Mouse (Mus musculus) lung, embryonic 16.5 days (tissue): Measurements from ENCODE around the gene CK137956. TPM values are rescaled to one million over a fixed set of nuclear protein-coding genes. Genes with fewer than 3 reads are reported as not detected.
A peak's percentile ranks its signal among the peaks of the same experiment; 100 is the strongest.

ENCODE experiments used
- ATAC-seq: fragments of 200-750 bp; cut with Nextera tagmentation; 2 replicates; pipeline ENCODE4 v1.8.0; 2017; ENCODE audit warnings: low read depth, mild to moderate bottlenecking, moderate library complexity
- H3K27ac ChIP-seq: fragments of 300-500 bp; sonication (generic); 2 replicates; pipeline ENCODE4 v1.5.1; 2014; ENCODE audit warnings: mild to moderate bottlenecking, control low read depth, low read length
- H3K27me3 ChIP-seq: fragments of 300-500 bp; sonication (generic); 2 replicates; pipeline ENCODE4 v1.6.1; 2014; ENCODE audit warnings: low read depth, low read length, mixed read lengths; ENCODE audit not compliant: control insufficient read depth, insufficient read depth
- H3K36me3 ChIP-seq: fragments of 300-500 bp; sonication (generic); 2 replicates; pipeline ENCODE4 v1.6.1; 2014; ENCODE audit warnings: low read length; ENCODE audit not compliant: control insufficient read depth, insufficient read depth
- H3K4me1 ChIP-seq: fragments of 300-500 bp; sonication (generic); replicated peaks from 2 replicates; pipeline ENCODE4 v1.6.1; 2014; ENCODE audit warnings: low read length, mixed read lengths; ENCODE audit not compliant: control insufficient read depth, insufficient read depth
- H3K4me2 ChIP-seq: fragments of 300-500 bp; sonication (generic); 2 replicates; pipeline ENCODE4 v1.6.1; 2014; ENCODE audit warnings: low read depth, low read length, control low read depth
- H3K4me3 ChIP-seq: fragments of 300-500 bp; sonication (generic); 2 replicates; pipeline ENCODE4 v1.5.1; 2014; ENCODE audit warnings: mild to moderate bottlenecking, low read length, control low read depth
- H3K9ac ChIP-seq: fragments of 300-500 bp; sonication (generic); 2 replicates; pipeline ENCODE4 v1.6.1; 2014; ENCODE audit warnings: low read length, control low read depth
- H3K9me3 ChIP-seq: fragments of 300-500 bp; sonication (generic); 2 replicates; pipeline ENCODE4 v1.6.1; 2016; ENCODE audit warnings: low read length; ENCODE audit not compliant: control insufficient read depth
- WGBS: fragments of 180-500 bp; shearing (Covaris S2); extraction: QIAGEN DNeasy Blood & Tissue Kit; methylation state at CpG from one replicate; pipeline ENCODE4 v1.1.7; 2014; 5-methylcytosine and 5-hydroxymethylcytosine counted together
- polyA plus RNA-seq: library from polyadenylated mRNA; unstranded; fragments of >200 nt; fragmentation: Nextera tagmentation; extraction: Ambion mirVana; gene quantifications from 2 replicates; pipeline ENCODE4 v1.2.1, GENCODE M21; 2015

CK137956 gene
- not detected in 2 replicates for polyA plus RNA-seq

- no peaks in the 10 kb centered on the region for H3K9me3 ChIP-seq
- H3K4me2 ChIP-seq = no peak within 1 kb of the TSS
- no peaks in the 10 kb centered on the region for H3K36me3 ChIP-seq
- H3K27me3 ChIP-seq = peaks cover 27% of the 10 kb centered on the region
- H3K9ac ChIP-seq = no peak within 1 kb of the TSS
- no peak within 1 kb of the TSS for H3K27ac ChIP-seq
- WGBS = 2% methylated on average over 39 of the region's 39 CpGs
- H3K4me3 ChIP-seq = no peak within 1 kb of the TSS
- no peak for ATAC-seq
- H3K4me1 ChIP-seq = no peaks in the 10 kb centered on the region
Measured at GRCm38 (mm10) chr4:127970901-127971868, at the start of gene CK137956. Gene CK137956 (minus strand): TSS chr4:127970951.

DNA sequence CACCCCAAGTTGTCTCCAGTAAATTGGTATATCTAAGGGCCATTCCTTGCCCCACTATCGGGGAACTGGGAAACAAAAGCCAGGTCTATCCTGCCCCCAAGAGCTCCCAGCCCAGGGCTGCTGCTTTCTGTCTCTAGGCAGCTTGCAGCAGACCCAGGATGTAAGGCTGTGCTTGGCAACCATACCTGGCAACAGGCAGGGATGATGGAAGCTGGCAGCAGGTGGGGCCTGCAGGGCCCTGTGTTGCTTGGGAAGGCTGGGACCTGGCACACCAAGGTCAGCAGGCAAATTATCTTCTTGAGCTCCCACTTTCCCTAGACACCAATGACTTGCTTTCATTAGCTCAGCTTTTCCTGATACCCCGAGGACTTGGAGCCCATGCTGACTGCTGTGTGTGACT lies 48.7 kb upstream of the CK137956 start:
- no peaks in the 10 kb centered on the region for H3K9me3 ChIP-seq
- no peak for ATAC-seq
- H3K36me3 ChIP-seq = no peaks in the 10 kb centered on the region
- no peak overlapping the region for H3K27ac ChIP-seq
- no peaks in the 10 kb centered on the region for H3K4me1 ChIP-seq
- H3K9ac ChIP-seq = no peak overlapping the region
- H3K4me3 ChIP-seq = no peak overlapping the region
- no peaks in the 10 kb centered on the region for H3K27me3 ChIP-seq
- H3K4me2 ChIP-seq = no peak overlapping the region
- WGBS = 68% methylated on average over 2 of the region's 2 CpGs

GRCm38 (mm10) chr4:128004797-128005452 lies 34.2 kb upstream of the CK137956 start:
- Histone ChIP-seq H3K36me3 (no peaks in the 10 kb centered on the region), H3K4me3 (no peak overlapping the region), H3K27ac (no peak overlapping the region), H3K4me2 (no peak overlapping the region), H3K9me3 (no peaks in the 10 kb centered on the region), H3K9ac (no peak overlapping the region), H3K27me3 (no peaks in the 10 kb centered on the region), H3K4me1 (no peaks in the 10 kb centered on the region)
- WGBS = 52% methylated on average over 3 of the region's 3 CpGs
- no peak for ATAC-seq

DNA sequence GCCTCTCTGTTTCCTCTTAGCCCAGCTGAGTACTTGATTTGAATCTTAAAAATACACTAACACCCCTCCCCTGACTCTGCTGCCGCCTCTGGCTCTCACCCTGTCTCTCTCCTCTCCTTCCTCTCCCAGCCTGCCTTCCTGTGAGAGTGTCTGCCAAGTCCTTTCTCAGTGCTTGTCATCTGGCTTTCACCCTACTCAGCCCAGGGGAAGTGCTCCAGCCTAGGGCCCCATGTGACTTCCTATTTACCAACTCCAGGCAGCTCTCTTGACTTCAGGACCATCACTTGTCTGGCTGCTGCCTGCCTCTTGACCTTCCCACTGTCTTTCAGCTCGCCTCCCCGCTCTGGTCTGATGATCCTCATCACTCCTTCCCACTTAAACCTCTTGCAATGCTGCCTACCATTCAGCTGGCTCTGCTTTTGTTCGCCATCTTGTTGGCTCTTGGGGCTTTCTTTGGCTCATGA lies 31.9 kb upstream of the CK137956 start:
- Histone ChIP-seq H3K4me2 (no peak overlapping the region), H3K27me3 (no peaks in the 10 kb centered on the region), H3K4me3 (no peak overlapping the region), H3K9me3 (no peaks in the 10 kb centered on the region), H3K27ac (no peak overlapping the region), H3K4me1 (no peaks in the 10 kb centered on the region), H3K9ac (no peak overlapping the region), H3K36me3 (no peaks in the 10 kb centered on the region)
- 41% methylated on average over 4 of the region's 4 CpGs for WGBS
- no peak for ATAC-seq

DNA sequence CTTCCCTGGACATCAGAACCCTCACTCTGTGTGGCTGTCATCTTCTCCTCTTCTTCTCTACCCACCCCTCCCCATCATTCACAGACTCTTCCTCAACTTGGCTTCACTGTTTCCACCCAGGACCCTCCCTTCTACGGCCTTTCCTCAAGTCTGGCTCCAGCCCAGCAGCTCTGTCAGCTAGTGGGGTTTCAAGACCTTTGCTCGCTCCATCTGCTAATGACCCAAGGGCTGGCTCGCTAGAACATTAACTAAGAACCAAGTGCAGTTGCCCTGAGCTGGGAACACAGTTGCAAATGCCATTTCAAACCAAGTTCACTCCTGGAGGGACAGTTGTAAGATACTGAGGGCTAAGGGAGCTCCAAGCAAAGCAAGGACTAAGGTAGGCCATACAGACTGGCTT lies 28.5 kb upstream of the CK137956 start:
- 69% methylated on average over 3 of the region's 3 CpGs for WGBS
- no peaks in the 10 kb centered on the region for H3K9me3 ChIP-seq

GRCm38 (mm10) chr4:127989347-127989995 lies 18.7 kb upstream of the CK137956 start:
- 8% methylated on average over 18 of the region's 18 CpGs for WGBS
- Histone ChIP-seq H3K4me1 (no peaks in the 10 kb centered on the region; the same call in 1 of the 2 replicates), H3K9ac (no peak overlapping the region), H3K27ac (no peak overlapping the region), H3K4me3 (no peak overlapping the region), H3K27me3 (peaks cover 61% of the 10 kb centered on the region), H3K36me3 (no peaks in the 10 kb centered on the region), H3K4me2 (no peak overlapping the region), H3K9me3 (no peaks in the 10 kb centered on the region)
- no peak for ATAC-seq

More for the DNA sequence above, 28.5 kb upstream of the CK137956 start:
- H3K9ac ChIP-seq = no peak overlapping the region
- no peak overlapping the region for H3K27ac ChIP-seq
- no peak for ATAC-seq
- H3K4me1 ChIP-seq = no peaks in the 10 kb centered on the region
- no peaks in the 10 kb centered on the region for H3K27me3 ChIP-seq
- H3K36me3 ChIP-seq = no peaks in the 10 kb centered on the region
- H3K4me3 ChIP-seq = no peak overlapping the region
- no peak overlapping the region for H3K4me2 ChIP-seq

- 1% methylated on average over 39 of the region's 39 CpGs for WGBS
- H3K27me3 ChIP-seq = peaks cover 61% of the 10 kb centered on the region
Measured at GRCm38 (mm10) chr4:127988526-127989180, 17.9 kb upstream of the CK137956 start.

GRCm38 (mm10) chr4:127987784-127988455 lies 17.2 kb upstream of the CK137956 start, which contains the start of gene Csmd2:
Gene Csmd2 (plus strand): TSS chr4:127987857.
- no peak for ATAC-seq
- Histone ChIP-seq H3K9ac (no peak within 1 kb of the TSS), H3K9me3 (no peaks in the 10 kb centered on the region), H3K36me3 (no peaks in the 10 kb centered on the region), H3K27ac (no peak within 1 kb of the TSS), H3K4me2 (peak within 1 kb of the TSS; percentile 51), H3K27me3 (peaks cover 61% of the 10 kb centered on the region), H3K4me1 (no peaks in the 10 kb centered on the region; the same call in 1 of the 2 replicates), H3K4me3 (peak within 1 kb of the TSS; percentile 30)
- under 1% methylated on average over 41 of the region's 65 CpGs for WGBS

More at GRCm38 (mm10) chr4:127988526-127989180, 17.9 kb upstream of the CK137956 start:
- no peaks in the 10 kb centered on the region; the same call in 1 of the 2 replicates for H3K4me1 ChIP-seq
- no peaks in the 10 kb centered on the region for H3K9me3 ChIP-seq
- no peak overlapping the region; the same call in 1 of the 2 replicates for H3K4me2 ChIP-seq
- H3K36me3 ChIP-seq = no peaks in the 10 kb centered on the region
- H3K9ac ChIP-seq = no peak overlapping the region
- H3K27ac ChIP-seq = no peak overlapping the region
- no peak for ATAC-seq
- peak overlapping the region; percentile 30 for H3K4me3 ChIP-seq
